Comparison of ENCODE assay signal across 17 mouse cellular contexts in the genomic region with DNA sequence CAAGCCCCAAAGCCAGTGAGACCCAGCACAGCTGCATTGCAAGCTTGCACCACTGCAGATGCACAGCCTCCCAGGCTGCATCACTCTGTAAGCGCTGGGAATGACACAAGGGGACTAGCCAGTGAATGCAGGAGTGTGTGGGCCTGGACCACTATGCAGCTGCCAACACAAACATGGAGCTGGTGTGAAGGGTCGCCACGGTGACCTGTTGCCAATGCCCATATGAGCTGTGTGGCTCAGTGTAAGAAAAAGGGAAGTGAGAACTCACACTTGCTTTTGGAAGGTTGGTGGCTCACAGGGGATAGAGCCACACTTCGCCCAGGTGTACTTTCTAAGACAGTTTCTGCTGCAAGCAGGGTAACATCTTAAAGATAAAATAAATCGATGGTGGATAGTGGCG.
DNase-seq lines count a peak whose midpoint lies in the region; ATAC-seq and TF ChIP-seq lines count a peak whose summit lies in the region.
"Had no signal": no experiment of that assay in that cellular context is flagged by ENCODE, and none has a peak within 500 bp of the region (broad histone marks: within the 10 kb centered on the region; RNA-seq: fewer than 3 reads in every experiment).

No protein-coding gene starts in this region.

- no peak overlapping the region for H3K4me2 ChIP-seq in lung, embryonic 15.5 days
- H3K4me2 ChIP-seq: forebrain, embryonic 15.5 days; hindbrain, embryonic 13.5 days; neural tube, embryonic 12.5 days had no signal

- DNase-seq in heart, adult 2 months = peak in 1 of 2 experiments; percentile 7
- no peak for DNase-seq in heart, adult 18-20 months
- DNase-seq in lung, postnatal 14 days = no peak
- no peak for DNase-seq in thymus, postnatal 0 days (ENCODE audit: low spot score)
- no peak for DNase-seq in left cerebral cortex, adult 18-20 months (ENCODE audit: low spot score in 2 of 2)
- DNase-seq: cerebellum, adult 9-11 months; gastrocnemius, postnatal 36 days; lung, adult 2 months; midbrain, embryonic 14.5 days; retina, postnatal 1 day had no signal

- no peak for ATAC-seq in lung, embryonic 15.5 days (ENCODE audit: borderline replicate concordance, extremely low read depth, low FRiP score, low TSS enrichment)
- peak; percentile 46 for ATAC-seq in common myeloid progenitor, adult 5-6 weeks (replicated peaks; ENCODE audit: low read depth, poor library complexity, severe bottlenecking)
- ATAC-seq: forebrain, embryonic 15.5 days; Patski had no signal

- WGBS in heart, adult 2 months = 69% methylated on average over 6 of the region's 6 CpGs
- WGBS in lung, embryonic 15.5 days = 79% methylated on average over 6 of the region's 6 CpGs

- H3K9me3 ChIP-seq in lung, embryonic 15.5 days = no peaks in the 10 kb centered on the region
- no peaks in the 10 kb centered on the region for H3K9me3 ChIP-seq in megakaryocyte, embryonic 14.5 days
- H3K9me3 ChIP-seq: forebrain, embryonic 15.5 days; hindbrain, embryonic 13.5 days; neural tube, embryonic 12.5 days had no signal

- no peak for TF ChIP-seq POLR2A in heart, adult 2 months (IDR thresholded peaks at IDR 0.05; ENCODE audit: insufficient read depth, low read depth, low read length)

- H3K4me1 ChIP-seq in heart, adult 2 months (ENCODE audit: control insufficient read depth, insufficient read depth, low read length) = peaks cover 50% of the 10 kb centered on the region
- H3K4me1 ChIP-seq in lung, embryonic 15.5 days = peaks cover 87% of the 10 kb centered on the region
- peaks cover 95% of the 10 kb centered on the region for H3K4me1 ChIP-seq in megakaryocyte, embryonic 14.5 days

- no peak overlapping the region for H3K9ac ChIP-seq in heart, adult 2 months (ENCODE audit: low read depth, low read length)
- H3K9ac ChIP-seq in lung, embryonic 15.5 days = no peak overlapping the region
- H3K9ac ChIP-seq: forebrain, embryonic 15.5 days; hindbrain, embryonic 13.5 days; neural tube, embryonic 12.5 days had no signal

- intact Hi-C loops in heart, adult 2 months (cut with DNase I) = no loop called here

- H3K4me3 ChIP-seq in heart, adult 2 months = no peak overlapping the region
- no peak overlapping the region for H3K4me3 ChIP-seq in lung, embryonic 15.5 days
- peak overlapping the region; percentile 46 for H3K4me3 ChIP-seq in megakaryocyte, embryonic 14.5 days (replicated peaks)
- H3K4me3 ChIP-seq: forebrain, embryonic 15.5 days; hindbrain, embryonic 13.5 days; neural tube, embryonic 12.5 days had no signal

- H3K36me3 ChIP-seq in heart, adult 2 months (ENCODE audit: control insufficient read depth, insufficient read depth, low read length) = peaks cover 13% of the 10 kb centered on the region
- peaks cover 22% of the 10 kb centered on the region; the same call in 1 of the 2 replicates for H3K36me3 ChIP-seq in lung, embryonic 15.5 days
- H3K36me3 ChIP-seq in megakaryocyte, embryonic 14.5 days (replicated peaks; ENCODE audit: low read length) = peaks cover 93% of the 10 kb centered on the region
- H3K36me3 ChIP-seq: forebrain, embryonic 15.5 days had no signal

- H3K79me2 ChIP-seq in heart, adult 2 months (replicated peaks; ENCODE audit: control insufficient read depth, insufficient read depth, low read length) = peaks cover 10% of the 10 kb centered on the region

- H3K27ac ChIP-seq in heart, adult 2 months = peak overlapping the region; percentile 74
- peak overlapping the region; percentile 16; the same call in 1 of the 2 replicates for H3K27ac ChIP-seq in lung, embryonic 15.5 days
- H3K27ac ChIP-seq: forebrain, embryonic 15.5 days; neural tube, embryonic 12.5 days had no signal

- no peak for TF ChIP-seq EP300 in heart, adult 2 months (IDR thresholded peaks at IDR 0.05; ENCODE audit: insufficient read depth, low read depth, low read length)

- TF ChIP-seq CTCF in heart, adult 2 months (IDR thresholded peaks at IDR 0.05) = no peak

- H3K27me3 ChIP-seq in heart, adult 2 months (ENCODE audit: control insufficient read depth, insufficient read depth, low read length) = no peaks in the 10 kb centered on the region
- no peaks in the 10 kb centered on the region for H3K27me3 ChIP-seq in lung, embryonic 15.5 days
- H3K27me3 ChIP-seq in megakaryocyte, embryonic 14.5 days (replicated peaks) = no peaks in the 10 kb centered on the region
- H3K27me3 ChIP-seq: forebrain, embryonic 15.5 days; hindbrain, embryonic 13.5 days; neural tube, embryonic 12.5 days; Patski had no signal
